Mouse (Mus musculus): ENCODE measurements around the gene Otub2. TPM values are rescaled to one million over a fixed set of nuclear protein-coding genes. Genes with fewer than 3 reads are reported as not detected.

Otub2 gene
- polyA plus RNA-seq (2015; fragmentation: Nextera tagmentation; extraction: Ambion mirVana), result 22.5 and 24.0 TPM in 2 replicates

GRCm38 (mm10) chr12:103388505-103389347 lies at the start of gene Otub2:
TSS of gene Otub2 (plus strand) at chr12:103388682.
- peaks cover 19% of the 10 kb centered on the region for H3K4me1 ChIP-seq (replicated peaks)
- H3K4me3 ChIP-seq, result peak within 1 kb of the TSS; percentile 73
- no peaks in the 10 kb centered on the region for H3K9me3 ChIP-seq
- under 1% methylated on average over 56 of the region's 58 CpGs for WGBS
- H3K4me2 ChIP-seq, result peak within 1 kb of the TSS; percentile 84
- peak within 1 kb of the TSS; percentile 82 for H3K9ac ChIP-seq
- peak; percentile 99 for ATAC-seq (ENCODE audit: low FRiP score, low read depth)
- no peaks in the 10 kb centered on the region for H3K27me3 ChIP-seq
- H3K27ac ChIP-seq (replicated peaks), result peak within 1 kb of the TSS; percentile 77
- no peaks in the 10 kb centered on the region for H3K36me3 ChIP-seq

DNA sequence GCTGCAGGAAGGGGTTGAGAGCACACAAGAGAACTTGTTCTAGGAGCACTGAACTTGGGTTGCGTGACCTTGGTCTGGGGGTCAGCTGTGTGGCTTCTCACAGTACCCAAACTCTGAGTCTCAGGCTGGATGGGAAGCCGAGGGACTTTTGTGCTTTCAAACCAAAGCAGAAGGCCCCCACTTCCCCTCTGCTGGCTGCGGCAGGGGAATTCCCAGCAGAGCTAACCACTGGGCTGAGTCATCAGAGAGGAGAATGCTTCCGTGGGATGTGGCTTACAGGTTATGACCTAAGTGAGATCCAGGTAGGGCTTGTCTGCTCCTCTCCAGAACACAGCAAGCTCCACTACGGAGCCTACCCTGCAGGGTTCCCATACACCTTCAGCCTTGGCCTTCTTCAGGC lies 47.3 kb upstream of the Otub2 start:
- no peaks in the 10 kb centered on the region for H3K4me1 ChIP-seq (replicated peaks)
- no peaks in the 10 kb centered on the region for H3K27me3 ChIP-seq
- no peaks in the 10 kb centered on the region for H3K9me3 ChIP-seq
- no peaks in the 10 kb centered on the region for H3K36me3 ChIP-seq
- no peak overlapping the region for H3K27ac ChIP-seq (replicated peaks)
- H3K4me3 ChIP-seq, result no peak overlapping the region
- no peak for ATAC-seq (ENCODE audit: low FRiP score, low read depth)
- no peak overlapping the region for H3K4me2 ChIP-seq
- 82% methylated on average over 5 of the region's 5 CpGs for WGBS
- H3K9ac ChIP-seq, result no peak overlapping the region

GRCm38 (mm10) chr12:103343456-103343855 lies 45.0 kb upstream of the Otub2 start:
- no peak for ATAC-seq (ENCODE audit: low FRiP score, low read depth)
- H3K4me3 ChIP-seq, result no peak overlapping the region
- no peaks in the 10 kb centered on the region for H3K9me3 ChIP-seq
- no peaks in the 10 kb centered on the region for H3K27me3 ChIP-seq
- WGBS, result 79% methylated on average over 8 of the region's 8 CpGs
- H3K27ac ChIP-seq (replicated peaks), result no peak overlapping the region
- H3K4me2 ChIP-seq, result no peak overlapping the region
- no peaks in the 10 kb centered on the region for H3K36me3 ChIP-seq
- no peak overlapping the region for H3K9ac ChIP-seq
- H3K4me1 ChIP-seq (replicated peaks), result no peaks in the 10 kb centered on the region

GRCm38 (mm10) chr12:103344934-103345333 lies 43.5 kb upstream of the Otub2 start:
- WGBS, result 94% methylated on average over 7 of the region's 7 CpGs
- Histone ChIP-seq H3K9ac (no peak overlapping the region), H3K4me3 (no peak overlapping the region), H3K4me2 (no peak overlapping the region), H3K4me1 (replicated peaks) (no peaks in the 10 kb centered on the region), H3K9me3 (no peaks in the 10 kb centered on the region), H3K27ac (replicated peaks) (no peak overlapping the region), H3K36me3 (no peaks in the 10 kb centered on the region), H3K27me3 (no peaks in the 10 kb centered on the region)
- ATAC-seq (ENCODE audit: low FRiP score, low read depth), result no peak

DNA sequence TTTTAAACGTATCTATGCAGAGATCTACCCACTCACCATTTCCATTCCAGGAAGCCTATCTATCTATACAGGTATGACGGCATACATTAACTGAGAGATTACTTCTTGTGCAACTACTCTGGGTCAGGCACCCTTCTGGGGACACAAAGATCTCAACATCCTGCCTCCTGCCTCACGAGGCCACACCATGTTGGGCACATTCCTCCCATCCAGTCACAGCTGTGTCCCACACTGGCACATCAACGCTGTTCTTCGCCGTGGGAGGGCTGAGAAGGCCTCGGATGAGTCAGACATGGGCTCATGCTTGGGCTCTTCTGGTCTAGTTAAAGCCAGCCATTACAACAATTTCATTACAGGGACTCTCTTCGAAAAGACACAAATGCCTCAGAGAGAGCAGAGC lies 41.5 kb upstream of the Otub2 start:
- no peak overlapping the region for H3K4me2 ChIP-seq
- no peaks in the 10 kb centered on the region for H3K4me1 ChIP-seq (replicated peaks)
- no peaks in the 10 kb centered on the region for H3K36me3 ChIP-seq
- no peak overlapping the region for H3K9ac ChIP-seq
- WGBS, result 84% methylated on average over 8 of the region's 8 CpGs
- ATAC-seq (ENCODE audit: low FRiP score, low read depth), result no peak
- no peak overlapping the region for H3K4me3 ChIP-seq
- H3K27ac ChIP-seq (replicated peaks), result no peak overlapping the region
- no peaks in the 10 kb centered on the region for H3K27me3 ChIP-seq
- no peaks in the 10 kb centered on the region for H3K9me3 ChIP-seq

GRCm38 (mm10) chr12:103347406-103347805 lies 41.1 kb upstream of the Otub2 start:
- H3K4me1 ChIP-seq (replicated peaks), result no peaks in the 10 kb centered on the region
- H3K36me3 ChIP-seq, result no peaks in the 10 kb centered on the region
- H3K9me3 ChIP-seq, result no peaks in the 10 kb centered on the region
- H3K27me3 ChIP-seq, result no peaks in the 10 kb centered on the region
- no peak overlapping the region for H3K27ac ChIP-seq (replicated peaks)
- 57% methylated on average over 5 of the region's 5 CpGs for WGBS
- no peak for ATAC-seq (ENCODE audit: low FRiP score, low read depth)
- H3K9ac ChIP-seq, result no peak overlapping the region
- no peak overlapping the region for H3K4me3 ChIP-seq
- H3K4me2 ChIP-seq, result no peak overlapping the region

DNA sequence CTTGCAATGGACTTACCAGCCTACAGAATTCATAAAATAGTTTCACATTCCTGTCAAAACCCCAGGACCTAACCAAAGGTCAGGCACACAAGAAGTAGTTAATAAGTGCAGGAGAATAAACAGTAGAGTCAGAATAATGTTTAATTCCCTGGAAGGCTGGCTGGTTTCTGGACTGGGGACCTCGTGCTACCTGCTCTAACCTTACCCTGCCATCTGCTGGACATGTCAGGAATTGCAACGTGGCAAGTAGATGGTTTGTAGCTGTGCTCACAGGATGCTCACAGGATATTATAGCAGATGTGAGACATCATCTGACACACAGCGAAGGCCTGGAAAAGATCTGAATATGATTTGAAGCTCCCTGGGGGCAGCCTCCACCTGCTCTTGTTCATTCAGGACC lies 40.0 kb upstream of the Otub2 start:
- H3K4me1 ChIP-seq (replicated peaks), result peaks cover 3% of the 10 kb centered on the region
- H3K9me3 ChIP-seq, result no peaks in the 10 kb centered on the region
- H3K4me2 ChIP-seq, result no peak overlapping the region
- H3K4me3 ChIP-seq, result no peak overlapping the region
- 2% methylated on average over 3 of the region's 3 CpGs for WGBS
- ATAC-seq (ENCODE audit: low FRiP score, low read depth), result peak; percentile 64; the same call in 1 of the 2 replicates
- no peak overlapping the region for H3K27ac ChIP-seq (replicated peaks)
- H3K9ac ChIP-seq, result no peak overlapping the region
- no peaks in the 10 kb centered on the region for H3K36me3 ChIP-seq
- H3K27me3 ChIP-seq, result no peaks in the 10 kb centered on the region

GRCm38 (mm10) chr12:103352735-103353134 lies 35.7 kb upstream of the Otub2 start:
- H3K27ac ChIP-seq (replicated peaks), result no peak overlapping the region
- 92% methylated on average over 6 of the region's 6 CpGs for WGBS

DNA sequence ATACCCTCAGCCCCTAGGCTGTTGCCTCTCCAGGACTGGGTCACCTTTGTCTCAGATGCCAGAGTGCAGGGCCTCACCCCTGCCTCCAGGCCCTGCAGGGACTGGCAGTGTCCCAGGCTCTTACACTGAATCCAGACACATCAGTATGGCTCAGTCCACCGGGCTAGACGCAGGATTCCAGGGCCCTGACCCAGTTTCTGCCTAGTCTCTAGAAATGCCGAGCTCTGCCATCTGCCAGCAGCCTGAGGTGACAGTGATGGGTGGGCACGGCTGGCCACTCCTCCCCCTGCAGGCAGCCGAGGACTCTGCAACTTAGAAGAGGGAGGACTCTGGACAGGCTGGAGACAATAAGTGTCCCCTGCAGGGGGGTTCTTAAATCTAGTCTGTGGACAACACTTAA lies 34.9 kb upstream of the Otub2 start:
- Histone ChIP-seq H3K36me3 (no peaks in the 10 kb centered on the region), H3K27me3 (no peaks in the 10 kb centered on the region), H3K4me3 (no peak overlapping the region), H3K27ac (replicated peaks) (no peak overlapping the region), H3K9ac (no peak overlapping the region), H3K4me1 (replicated peaks) (peaks cover 6% of the 10 kb centered on the region), H3K4me2 (no peak overlapping the region), H3K9me3 (no peaks in the 10 kb centered on the region)
- ATAC-seq (ENCODE audit: low FRiP score, low read depth), result peak; percentile 40; the same call in 1 of the 2 replicates
- WGBS, result 6% methylated on average over 5 of the region's 5 CpGs

More at GRCm38 (mm10) chr12:103352735-103353134, 35.7 kb upstream of the Otub2 start:
- H3K4me1 ChIP-seq (replicated peaks), result peaks cover 6% of the 10 kb centered on the region
- no peaks in the 10 kb centered on the region for H3K27me3 ChIP-seq
- no peak for ATAC-seq (ENCODE audit: low FRiP score, low read depth)
- no peak overlapping the region for H3K9ac ChIP-seq
- H3K4me3 ChIP-seq, result no peak overlapping the region
- no peak overlapping the region for H3K4me2 ChIP-seq
- no peaks in the 10 kb centered on the region for H3K36me3 ChIP-seq
- H3K9me3 ChIP-seq, result no peaks in the 10 kb centered on the region

DNA sequence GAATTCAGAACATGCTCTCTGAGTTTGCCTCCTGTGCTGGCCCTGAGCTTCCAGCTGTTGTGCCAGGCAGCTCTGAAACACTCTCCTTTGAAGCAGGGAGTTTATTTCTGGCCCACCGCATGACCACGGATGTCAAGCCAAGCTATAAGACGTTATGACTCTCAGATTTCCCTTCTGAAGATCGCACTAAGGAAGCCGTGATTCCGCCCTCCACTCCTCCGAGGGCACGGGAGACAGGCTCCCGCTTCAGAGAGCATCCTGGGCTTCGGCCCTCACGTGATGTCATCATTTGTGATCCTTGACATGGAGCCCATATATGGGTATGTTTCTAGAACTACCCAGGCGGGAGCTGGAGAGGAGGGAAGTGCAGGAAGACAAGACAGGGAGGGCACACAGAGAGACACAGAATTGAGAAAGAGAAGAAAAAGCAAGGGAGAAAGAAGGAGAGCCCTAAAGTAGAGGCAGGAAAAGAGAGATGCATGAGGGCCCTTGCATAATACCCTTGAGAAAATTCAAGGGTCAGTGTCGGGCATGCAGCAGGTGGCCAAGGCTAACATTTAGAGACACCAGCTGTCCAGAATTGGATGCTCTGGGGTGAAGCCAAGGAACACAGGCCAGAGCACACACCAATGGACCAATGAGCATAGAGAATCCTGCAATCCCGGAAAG lies 32.6 kb upstream of the Otub2 start, which contains the start of gene Asb2:
TSS of gene Asb2 (minus strand) at position 256 of the 669 bp plus-strand sequence.
- 74% methylated on average over 14 of the region's 14 CpGs for WGBS
- Histone ChIP-seq H3K36me3 (no peaks in the 10 kb centered on the region), H3K9me3 (no peaks in the 10 kb centered on the region), H3K27ac (replicated peaks) (no peak within 1 kb of the TSS), H3K4me2 (no peak within 1 kb of the TSS), H3K4me3 (no peak within 1 kb of the TSS), H3K27me3 (no peaks in the 10 kb centered on the region), H3K9ac (no peak within 1 kb of the TSS), H3K4me1 (replicated peaks) (peaks cover 6% of the 10 kb centered on the region)
- no peak for ATAC-seq (ENCODE audit: low FRiP score, low read depth)

DNA sequence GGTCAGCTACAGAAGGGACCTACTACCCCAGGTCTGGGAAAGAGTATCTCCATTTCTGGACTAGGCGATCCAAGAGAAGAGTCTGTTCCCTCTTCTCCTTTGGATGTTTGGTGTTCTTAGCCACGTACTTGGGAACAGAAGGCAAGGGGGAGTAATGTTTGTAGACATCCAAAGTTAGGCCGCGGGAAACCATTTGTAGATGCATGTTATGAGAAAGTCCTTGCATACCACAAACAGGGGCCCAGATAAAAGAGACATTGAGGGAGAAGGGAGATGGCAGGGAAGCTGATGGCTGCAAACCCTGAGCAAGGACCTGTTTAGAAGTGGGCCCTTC lies 32.1 kb upstream of the Otub2 start:
- H3K9ac ChIP-seq, result no peak overlapping the region
- no peak overlapping the region for H3K27ac ChIP-seq (replicated peaks)
- H3K4me1 ChIP-seq (replicated peaks), result peaks cover 6% of the 10 kb centered on the region
- H3K4me3 ChIP-seq, result no peak overlapping the region
- H3K36me3 ChIP-seq, result no peaks in the 10 kb centered on the region
- ATAC-seq (ENCODE audit: low FRiP score, low read depth), result no peak
- WGBS, result 96% methylated on average over 4 of the region's 4 CpGs
- H3K9me3 ChIP-seq, result no peaks in the 10 kb centered on the region
- no peak overlapping the region for H3K4me2 ChIP-seq
- no peaks in the 10 kb centered on the region for H3K27me3 ChIP-seq

- Histone ChIP-seq H3K27ac (replicated peaks) (no peak overlapping the region), H3K27me3 (no peaks in the 10 kb centered on the region), H3K4me2 (no peak overlapping the region), H3K9me3 (no peaks in the 10 kb centered on the region), H3K4me3 (no peak overlapping the region), H3K4me1 (replicated peaks) (peaks cover 6% of the 10 kb centered on the region), H3K9ac (no peak overlapping the region), H3K36me3 (no peaks in the 10 kb centered on the region)
- ATAC-seq (ENCODE audit: low FRiP score, low read depth), result no peak
- 66% methylated on average over 8 of the region's 8 CpGs for WGBS
These were observed 30.3 kb upstream of the Otub2 start for GRCm38 (mm10) chr12:103358216-103358615.

Measured in hindbrain, embryonic 15.5 days (tissue).